Mouse (Mus musculus) fat pad, adult 2 months (tissue): ENCODE results near the gene Gm20388.
"Not testable (repeated sequence)": the region's sequence is repeated elsewhere in the genome, so short reads cannot be mapped to it uniquely, and the experiment has no call there.

ENCODE experiments used
- DNase-seq: peaks from one replicate; pipeline ENCODE4 v3.0.0-alpha.2; 2011; ENCODE audit warnings: low read depth, low spot score; ENCODE audit errors: extremely low read depth

The Gm20388 gene

GRCm38 (mm10) chr8:121280414-121280813, 1369.8 kb downstream of the Gm20388 start:
- DNase-seq: no peak

GRCm38 (mm10) chr8:121289346-121289745, 1378.7 kb downstream of the Gm20388 start:
- DNase-seq: no peak

GRCm38 (mm10) chr8:121290547-121290946, 1379.9 kb downstream of the Gm20388 start:
- no peak for DNase-seq

GRCm38 (mm10) chr8:121293418-121293817, 1382.8 kb downstream of the Gm20388 start:
- no peak for DNase-seq

- DNase-seq: no peak
These were observed 1383.8 kb downstream of the Gm20388 start for GRCm38 (mm10) chr8:121294234-121295108.

- no peak for DNase-seq
These were observed 1385.4 kb downstream of the Gm20388 start for GRCm38 (mm10) chr8:121296082-121296481.

- no peak for DNase-seq
These were observed 1386.0 kb downstream of the Gm20388 start for GRCm38 (mm10) chr8:121296597-121296996.

GRCm38 (mm10) chr8:121297299-121297698, 1386.7 kb downstream of the Gm20388 start:
- DNase-seq: no peak

GRCm38 (mm10) chr8:121300066-121300465, 1389.4 kb downstream of the Gm20388 start:
- DNase-seq: no peak

- no peak for DNase-seq
These were observed 1390.1 kb downstream of the Gm20388 start for GRCm38 (mm10) chr8:121300501-121301411.

- DNase-seq: no peak
These were observed 1390.8 kb downstream of the Gm20388 start for GRCm38 (mm10) chr8:121301431-121301830.

- DNase-seq: no peak
These were observed 1391.5 kb downstream of the Gm20388 start for GRCm38 (mm10) chr8:121301978-121302649.

- DNase-seq: no peak
These were observed 1397.1 kb downstream of the Gm20388 start for GRCm38 (mm10) chr8:121307723-121308122.

GRCm38 (mm10) chr8:121310976-121311819, 1400.6 kb downstream of the Gm20388 start:
- no peak for DNase-seq

GRCm38 (mm10) chr8:121313458-121313857, 1402.8 kb downstream of the Gm20388 start:
- DNase-seq: no peak

- no peak for DNase-seq
These were observed 1403.4 kb downstream of the Gm20388 start for GRCm38 (mm10) chr8:121314036-121314435.

- no peak for DNase-seq
These were observed 1404.9 kb downstream of the Gm20388 start for GRCm38 (mm10) chr8:121315569-121315968.

GRCm38 (mm10) chr8:121316009-121316408, 1405.4 kb downstream of the Gm20388 start:
- DNase-seq: no peak

GRCm38 (mm10) chr8:121318756-121319155, 1408.1 kb downstream of the Gm20388 start:
- DNase-seq: not testable (repeated sequence)

GRCm38 (mm10) chr8:121319491-121319890, 1408.8 kb downstream of the Gm20388 start:
- no peak for DNase-seq
